Mouse (Mus musculus): ENCODE data around the gene Rnd3. TPM values are rescaled to one million over a fixed set of nuclear protein-coding genes. Genes with fewer than 3 reads are reported as not detected.

Rnd3 gene
- polyA plus RNA-seq, 1 experiment from 2014 or later, result 338 TPM

GRCm38 (mm10) chr2:51148065-51148407 lies 875 bp downstream of the Rnd3 start:
- peaks cover 14% of the 10 kb centered on the region for H3K4me1 ChIP-seq (ENCODE audit: control insufficient read depth, insufficient read depth, low read length)
- no peaks in the 10 kb centered on the region for H3K27me3 ChIP-seq (ENCODE audit: control insufficient read depth, insufficient read depth, low read length)
- under 1% methylated on average over 20 of the region's 20 CpGs for WGBS
- DNase-seq (ENCODE audit: low spot score, missing footprints), result peak; percentile 96
- ATAC-seq (ENCODE audit: low FRiP score), result peak; percentile 17
- peak overlapping the region; percentile 98 for H3K4me3 ChIP-seq (ENCODE audit: low read depth, low read length)
- H3K4me2 ChIP-seq, result peak overlapping the region; percentile 55
- H3K9ac ChIP-seq (ENCODE audit: low read length), result peak overlapping the region; percentile 99
- H3K27ac ChIP-seq (ENCODE audit: low read depth, low read length), result peak overlapping the region; percentile 89
- no peaks in the 10 kb centered on the region for H3K36me3 ChIP-seq (ENCODE audit: control insufficient read depth, insufficient read depth, low read length)
- H3K9me3 ChIP-seq (ENCODE audit: control insufficient read depth, low read length), result no peaks in the 10 kb centered on the region

DNA sequence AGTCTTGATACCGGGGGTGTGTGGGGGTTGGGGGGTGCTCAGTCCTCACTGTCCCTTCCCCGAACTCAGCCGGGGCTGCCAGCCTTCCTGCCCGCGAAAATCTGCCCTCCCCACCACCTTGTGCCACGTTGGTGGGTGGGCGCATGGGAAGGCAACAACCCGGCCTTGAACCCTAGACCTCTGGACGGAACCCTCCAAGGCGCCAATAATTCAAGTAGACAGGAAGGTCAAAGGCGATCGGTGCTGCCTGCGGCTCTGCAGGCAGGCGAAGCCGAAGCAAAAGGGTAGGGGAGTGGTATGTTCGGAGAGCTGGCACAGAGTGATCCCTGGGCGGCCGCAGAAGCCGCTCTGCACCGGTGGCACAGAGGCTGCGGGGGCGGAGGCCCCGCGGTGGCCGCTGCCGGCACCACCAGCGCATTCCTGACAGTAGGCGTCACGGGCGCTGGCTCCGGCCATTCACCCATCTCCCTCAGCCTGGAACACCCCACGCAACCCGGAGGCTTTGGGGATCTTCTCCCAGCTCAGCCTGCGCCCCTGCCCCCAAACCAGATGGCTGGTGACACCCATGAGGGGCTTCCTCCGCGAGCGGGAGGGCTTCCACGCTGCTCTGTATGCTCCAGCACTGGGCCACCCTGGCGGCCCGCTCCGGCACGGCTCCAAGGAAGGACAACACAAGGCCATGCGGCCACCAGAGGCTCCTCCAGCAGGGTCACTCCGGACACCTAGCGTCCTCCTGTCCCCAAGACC lies 1.4 kb downstream of the Rnd3 start:
- peak overlapping the region; percentile 89 for H3K27ac ChIP-seq (ENCODE audit: low read depth, low read length)
- peak overlapping the region; percentile 99 for H3K9ac ChIP-seq (ENCODE audit: low read length)
- no peaks in the 10 kb centered on the region for H3K36me3 ChIP-seq (ENCODE audit: control insufficient read depth, insufficient read depth, low read length)
- peaks cover 20% of the 10 kb centered on the region for H3K4me1 ChIP-seq (ENCODE audit: control insufficient read depth, insufficient read depth, low read length)
- peak; percentile 66 for ATAC-seq (ENCODE audit: low FRiP score)
- no peaks in the 10 kb centered on the region for H3K9me3 ChIP-seq (ENCODE audit: control insufficient read depth, low read length)
- H3K4me2 ChIP-seq, result peak overlapping the region; percentile 55
- no peaks in the 10 kb centered on the region for H3K27me3 ChIP-seq (ENCODE audit: control insufficient read depth, insufficient read depth, low read length)
- peak; percentile 96 for DNase-seq (ENCODE audit: low spot score, missing footprints)
- under 1% methylated on average over 45 of the region's 45 CpGs for WGBS
- peak overlapping the region; percentile 98 for H3K4me3 ChIP-seq (ENCODE audit: low read depth, low read length)

GRCm38 (mm10) chr2:51146871-51147317 lies 2.0 kb downstream of the Rnd3 start:
- Histone ChIP-seq H3K9ac (ENCODE audit: low read length) (peak overlapping the region; percentile 99), H3K9me3 (ENCODE audit: control insufficient read depth, low read length) (no peaks in the 10 kb centered on the region), H3K4me1 (ENCODE audit: control insufficient read depth, insufficient read depth, low read length) (peaks cover 26% of the 10 kb centered on the region), H3K27ac (ENCODE audit: low read depth, low read length) (peak overlapping the region; percentile 89), H3K27me3 (ENCODE audit: control insufficient read depth, insufficient read depth, low read length) (no peaks in the 10 kb centered on the region), H3K36me3 (ENCODE audit: control insufficient read depth, insufficient read depth, low read length) (no peaks in the 10 kb centered on the region), H3K4me3 (ENCODE audit: low read depth, low read length) (peak overlapping the region; percentile 98), H3K4me2 (peak overlapping the region; percentile 55)
- peak; percentile 73 for ATAC-seq (ENCODE audit: low FRiP score)
- WGBS, result 0% methylated on average over 18 of the region's 18 CpGs
- DNase-seq (ENCODE audit: low spot score, missing footprints), result peak; percentile 96

- WGBS, result 6% methylated on average over 7 of the region's 7 CpGs
- ATAC-seq (ENCODE audit: low FRiP score), result peak; percentile 40
Measured at GRCm38 (mm10) chr2:51145838-51146470, 3.0 kb downstream of the Rnd3 start.

DNA sequence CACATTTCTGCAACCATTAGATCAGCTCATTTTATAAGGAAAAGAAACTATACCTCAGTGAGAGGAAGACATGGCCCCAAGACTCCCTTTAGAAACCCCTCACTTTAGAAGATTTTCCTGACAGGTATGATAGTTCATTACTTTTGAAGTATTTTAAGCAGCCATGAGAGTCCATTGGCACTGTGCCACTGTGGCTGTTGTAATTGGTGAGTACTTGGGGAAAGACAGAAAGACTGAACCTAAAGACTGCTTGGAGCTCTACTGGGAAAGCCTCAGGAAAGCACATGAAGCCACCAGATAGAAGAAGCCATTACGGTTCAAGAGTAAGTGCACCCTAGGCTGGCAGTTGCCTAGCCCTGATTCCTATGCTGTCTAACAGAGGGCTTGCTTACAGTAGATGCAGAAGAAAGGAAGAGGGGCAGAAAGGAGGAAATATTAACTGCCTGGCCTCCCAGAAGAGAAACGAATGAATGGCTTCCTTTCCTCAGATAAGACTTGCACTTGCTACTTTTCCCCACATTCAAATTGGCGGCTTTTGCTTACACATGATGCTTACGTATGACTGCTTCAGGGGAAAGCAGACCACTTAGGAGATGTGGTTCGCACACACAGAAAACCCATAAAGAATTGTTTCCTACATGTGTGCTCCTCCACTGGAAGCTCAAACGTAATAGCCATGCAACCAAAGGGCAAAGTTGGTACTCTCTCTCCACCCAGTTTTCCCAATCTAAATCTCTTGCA lies 4.4 kb downstream of the Rnd3 start:
- peak overlapping the region; percentile 98 for H3K4me3 ChIP-seq (ENCODE audit: low read depth, low read length)
- 44% methylated on average over 6 of the region's 6 CpGs for WGBS
- no peaks in the 10 kb centered on the region for H3K27me3 ChIP-seq (ENCODE audit: control insufficient read depth, insufficient read depth, low read length)
- DNase-seq (ENCODE audit: low spot score, missing footprints) (no peak), ATAC-seq (ENCODE audit: low FRiP score) (no peak)
- peak overlapping the region; percentile 64 for H3K9ac ChIP-seq (ENCODE audit: low read length)
- H3K4me1 ChIP-seq (ENCODE audit: control insufficient read depth, insufficient read depth, low read length), result peaks cover 45% of the 10 kb centered on the region
- peak overlapping the region; percentile 14; the same call in 1 of the 2 replicates for H3K27ac ChIP-seq (ENCODE audit: low read depth, low read length)
- peak overlapping the region; percentile 55 for H3K4me2 ChIP-seq
- no peaks in the 10 kb centered on the region for H3K36me3 ChIP-seq (ENCODE audit: control insufficient read depth, insufficient read depth, low read length)
- H3K9me3 ChIP-seq (ENCODE audit: control insufficient read depth, low read length), result no peaks in the 10 kb centered on the region

More at GRCm38 (mm10) chr2:51145838-51146470, 3.0 kb downstream of the Rnd3 start:
- peak; percentile 92 for DNase-seq (ENCODE audit: low spot score, missing footprints)
- Histone ChIP-seq H3K36me3 (ENCODE audit: control insufficient read depth, insufficient read depth, low read length) (no peaks in the 10 kb centered on the region), H3K27ac (ENCODE audit: low read depth, low read length) (peak overlapping the region; percentile 89), H3K9ac (ENCODE audit: low read length) (peak overlapping the region; percentile 99), H3K9me3 (ENCODE audit: control insufficient read depth, low read length) (no peaks in the 10 kb centered on the region), H3K4me2 (peak overlapping the region; percentile 55), H3K27me3 (ENCODE audit: control insufficient read depth, insufficient read depth, low read length) (no peaks in the 10 kb centered on the region), H3K4me3 (ENCODE audit: low read depth, low read length) (peak overlapping the region; percentile 98), H3K4me1 (ENCODE audit: control insufficient read depth, insufficient read depth, low read length) (peaks cover 35% of the 10 kb centered on the region)

- WGBS, result 41% methylated on average over 1 of the region's 1 CpGs
- H3K4me1 ChIP-seq (ENCODE audit: control insufficient read depth, insufficient read depth, low read length), result peaks cover 59% of the 10 kb centered on the region
- peak overlapping the region; percentile 30 for H3K4me3 ChIP-seq (ENCODE audit: low read depth, low read length)
- H3K27ac ChIP-seq (ENCODE audit: low read depth, low read length), result peak overlapping the region; percentile 21; the same call in 1 of the 2 replicates
- H3K9ac ChIP-seq (ENCODE audit: low read length), result peak overlapping the region; percentile 21; the same call in 1 of the 2 replicates
- H3K27me3 ChIP-seq (ENCODE audit: control insufficient read depth, insufficient read depth, low read length), result no peaks in the 10 kb centered on the region
- H3K36me3 ChIP-seq (ENCODE audit: control insufficient read depth, insufficient read depth, low read length), result peaks cover under 1% of the 10 kb centered on the region; the same call in 1 of the 2 replicates
- DNase-seq (ENCODE audit: low spot score, missing footprints) (no peak), ATAC-seq (ENCODE audit: low FRiP score) (no peak)
- peak overlapping the region; percentile 55 for H3K4me2 ChIP-seq
- H3K9me3 ChIP-seq (ENCODE audit: control insufficient read depth, low read length), result no peaks in the 10 kb centered on the region
Measured at GRCm38 (mm10) chr2:51142422-51142821, 6.5 kb downstream of the Rnd3 start.

DNA sequence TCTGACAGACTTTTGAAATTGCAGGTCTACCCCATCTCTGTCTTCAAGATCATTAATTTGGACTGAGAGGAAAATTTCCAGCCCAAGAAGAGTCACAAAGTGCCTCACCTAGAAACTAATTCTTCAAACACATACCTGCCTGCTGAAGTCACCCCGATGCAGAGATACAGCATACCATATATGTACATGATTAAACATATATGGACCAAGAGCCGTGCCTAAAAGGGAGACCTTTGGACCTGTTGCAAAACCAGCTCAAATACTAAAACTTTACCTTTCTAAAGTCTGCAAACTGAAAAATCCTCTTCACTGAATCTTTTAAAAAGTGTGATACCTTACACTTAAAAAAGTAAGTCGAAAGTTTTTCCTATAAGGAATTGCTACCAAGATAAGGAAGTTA lies 7.6 kb downstream of the Rnd3 start:
- Histone ChIP-seq H3K27ac (ENCODE audit: low read depth, low read length) (peak overlapping the region; percentile 89), H3K27me3 (ENCODE audit: control insufficient read depth, insufficient read depth, low read length) (no peaks in the 10 kb centered on the region), H3K4me3 (ENCODE audit: low read depth, low read length) (peak overlapping the region; percentile 30), H3K9ac (ENCODE audit: low read length) (peak overlapping the region; percentile 60), H3K36me3 (ENCODE audit: control insufficient read depth, insufficient read depth, low read length) (peaks cover 8% of the 10 kb centered on the region), H3K4me1 (ENCODE audit: control insufficient read depth, insufficient read depth, low read length) (peaks cover 61% of the 10 kb centered on the region), H3K4me2 (peak overlapping the region; percentile 55), H3K9me3 (ENCODE audit: control insufficient read depth, low read length) (no peaks in the 10 kb centered on the region)
- 45% methylated on average over 3 of the region's 3 CpGs for WGBS
- no peak for ATAC-seq (ENCODE audit: low FRiP score)
- no peak for DNase-seq (ENCODE audit: low spot score, missing footprints)

DNA sequence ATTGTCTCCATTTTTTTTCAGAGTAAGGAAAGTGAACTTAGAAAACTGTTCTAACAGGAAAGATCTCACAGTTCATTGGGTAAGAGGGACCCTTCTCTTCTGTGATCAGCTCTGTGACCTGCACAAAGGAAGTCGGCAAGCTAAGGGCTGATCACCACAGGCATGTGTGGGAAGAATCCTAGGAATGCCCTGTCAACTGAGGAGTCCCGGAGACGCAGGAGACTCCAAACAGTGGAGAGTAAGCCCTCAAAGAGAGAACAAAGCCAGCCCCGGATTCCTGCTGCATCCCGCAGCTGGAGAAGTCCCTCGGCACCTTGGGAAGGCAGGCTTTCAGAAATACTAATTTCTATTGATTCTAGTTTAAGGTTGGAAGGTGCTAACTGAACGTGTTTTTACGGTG lies 8.4 kb downstream of the Rnd3 start:
- Histone ChIP-seq H3K27ac (ENCODE audit: low read depth, low read length) (peak overlapping the region; percentile 89), H3K27me3 (ENCODE audit: control insufficient read depth, insufficient read depth, low read length) (no peaks in the 10 kb centered on the region), H3K9ac (ENCODE audit: low read length) (peak overlapping the region; percentile 60), H3K4me3 (ENCODE audit: low read depth, low read length) (peak overlapping the region; percentile 30), H3K36me3 (ENCODE audit: control insufficient read depth, insufficient read depth, low read length) (peaks cover 13% of the 10 kb centered on the region), H3K4me1 (ENCODE audit: control insufficient read depth, insufficient read depth, low read length) (peaks cover 61% of the 10 kb centered on the region), H3K9me3 (ENCODE audit: control insufficient read depth, low read length) (no peaks in the 10 kb centered on the region), H3K4me2 (peak overlapping the region; percentile 55)
- peak; percentile 82 for ATAC-seq (ENCODE audit: low FRiP score)
- under 1% methylated on average over 8 of the region's 8 CpGs for WGBS
- peak; percentile 96 for DNase-seq (ENCODE audit: low spot score, missing footprints)

All from midbrain, embryonic 11.5 days (tissue).